Mouse (Mus musculus) liver, embryonic 14.5 days (tissue): Measurements from ENCODE around the gene Ehf. TPM values are rescaled to one million over a fixed set of nuclear protein-coding genes. Genes with fewer than 3 reads are reported as not detected.

Source experiments
- ATAC-seq: fragments of 200-750 bp; cut with Nextera tagmentation; 2 replicates; pipeline ENCODE4 v1.8.0; 2017; ENCODE audit warnings: moderate number of reproducible peaks, mild to moderate bottlenecking, moderate library complexity; ENCODE audit not compliant: insufficient read depth
- DNase-seq, 3 experiments: peaks; one replicate each; pipeline ENCODE4 v3.0.0-alpha.2; 2012 to 2013; ENCODE audit warnings: low read depth in 3 of 3, low spot score in 3 of 3
- H3K27ac ChIP-seq: fragments of 300-500 bp; sonication (generic); 2 replicates; pipeline ENCODE4 v1.5.1; 2014; ENCODE audit warnings: moderate library complexity, mild to moderate bottlenecking, control low read depth, inconsistent platforms
- H3K27me3 ChIP-seq: fragments of 300-500 bp; sonication (generic); 2 replicates; pipeline ENCODE4 v1.6.1; 2014; ENCODE audit warnings: mild to moderate bottlenecking, low read length, moderate library complexity; ENCODE audit not compliant: control insufficient read depth, insufficient read depth
- H3K36me3 ChIP-seq: fragments of 300-500 bp; sonication (generic); replicated peaks from 2 replicates; pipeline ENCODE4 v1.6.1; 2014; ENCODE audit warnings: low read depth; ENCODE audit not compliant: control insufficient read depth, insufficient read depth
- H3K4me1 ChIP-seq, 2 experiments: fragments of 200-500 bp in 1 of 2; fragments of 300-500 bp in 1 of 2; sonication (generic) in 1 of 2; replicated peaks; 2 replicates each; pipeline ENCODE4 v1.6.1; 2012 to 2014; ENCODE audit warnings: antibody characterized with exemption in 1 of 2, inconsistent platforms in 1 of 2, low read length in 1 of 2; ENCODE audit not compliant: control insufficient read depth in 2 of 2, insufficient read depth in 2 of 2
- H3K4me2 ChIP-seq: fragments of 300-500 bp; sonication (generic); 2 replicates; pipeline ENCODE4 v1.6.1; 2014; ENCODE audit warnings: low read depth, mild to moderate bottlenecking, control low read depth, moderate library complexity
- H3K4me3 ChIP-seq, 2 experiments: fragments of 200-500 bp in 1 of 2; fragments of 300-500 bp in 1 of 2; sonication (generic) in 1 of 2; 2 replicates each; pipeline ENCODE4 v1.5.1; 2012 to 2014; ENCODE audit warnings: low read depth in 2 of 2, low read length in 2 of 2, mild to moderate bottlenecking in 2 of 2, control low read depth in 1 of 2, inconsistent platforms in 1 of 2, moderate library complexity in 1 of 2; ENCODE audit not compliant: insufficient read depth in 1 of 2
- H3K9ac ChIP-seq: fragments of 300-500 bp; sonication (generic); replicated peaks from 2 replicates; pipeline ENCODE4 v1.6.1; 2014; ENCODE audit warnings: mild to moderate bottlenecking, control low read depth, moderate library complexity
- H3K9me3 ChIP-seq: fragments of 300-500 bp; sonication (generic); 2 replicates; pipeline ENCODE4 v1.6.1; 2016; ENCODE audit warnings: low read length, mixed read lengths; ENCODE audit not compliant: control insufficient read depth
- CTCF ChIP-seq: IDR thresholded peaks from 2 replicates; pipeline ENCODE4 v1.5.1; 2016; ENCODE audit warnings: antibody characterized with exemption, low read depth, control low read depth
- EP300 ChIP-seq: IDR thresholded peaks from 2 replicates; pipeline ENCODE4 v1.6.1; 2016; ENCODE audit warnings: antibody characterized with exemption, low read depth
- WGBS: fragments of 180-500 bp; shearing (Covaris S2); extraction: QIAGEN DNeasy Blood & Tissue Kit; methylation state at CpG from one replicate; pipeline ENCODE4 v1.1.7; 2014; ENCODE audit not compliant: insufficient replicate concordance; 5-methylcytosine and 5-hydroxymethylcytosine counted together
- polyA plus RNA-seq, 2 experiments: library from polyadenylated mRNA; depleted of rRNA in 1 of 2; stranded (reverse) in 1 of 2; unstranded in 1 of 2; fragments of >200 nt; fragmentation: Nextera tagmentation in 1 of 2; extraction: Ambion mirVana in 1 of 2; gene quantifications; 2 replicates each; pipeline versions ENCODE4 v1.2.1 to v1.2.3; 2012 to 2014

Ehf gene
- polyA plus RNA-seq, 2 experiments = 0.04 to 0.08 TPM

- Histone ChIP-seq H3K4me2 (no peak overlapping the region), H3K9me3 (no peaks in the 10 kb centered on the region), H3K4me3 (no peak overlapping the region), H3K36me3 (no peaks in the 10 kb centered on the region), H3K4me1 (no peaks in the 10 kb centered on the region), H3K27ac (no peak overlapping the region), H3K27me3 (no peaks in the 10 kb centered on the region), H3K9ac (no peak overlapping the region)
- ATAC-seq (no peak), DNase-seq (no peak)
- no peak for TF ChIP-seq CTCF
- no peak for TF ChIP-seq EP300
- 66% methylated on average over 8 of the region's 8 CpGs for WGBS
These were observed 88.2 kb downstream of the Ehf start for GRCm38 (mm10) chr2:103214861-103215260.

GRCm38 (mm10) chr2:103213547-103213946 is 89.5 kb downstream of the Ehf start:
- H3K4me3 ChIP-seq = no peak overlapping the region

More at GRCm38 (mm10) chr2:103213547-103213946, 89.5 kb downstream of the Ehf start:
- no peaks in the 10 kb centered on the region for H3K36me3 ChIP-seq
- no peak for ATAC-seq
- H3K27ac ChIP-seq = no peak overlapping the region
- no peaks in the 10 kb centered on the region for H3K4me1 ChIP-seq
- 43% methylated on average over 1 of the region's 1 CpGs for WGBS
- DNase-seq = no peak
- TF ChIP-seq CTCF (no peak), EP300 (no peak)
- H3K9me3 ChIP-seq = no peaks in the 10 kb centered on the region
- H3K9ac ChIP-seq = no peak overlapping the region
- H3K4me2 ChIP-seq = no peak overlapping the region
- H3K27me3 ChIP-seq = no peaks in the 10 kb centered on the region

Other genes with a start within 250 kb of the Ehf start
- gene Pdhx, start 229.8 kb downstream of the Ehf start, polyA plus RNA-seq (2012; rRNA removed) = 11.7 and 16.0 TPM in 2 replicates
- gene Pdhx, start 229.8 kb downstream of the Ehf start, polyA plus RNA-seq (2014; fragmentation: Nextera tagmentation; extraction: Ambion mirVana) = 23.1 and 23.8 TPM in 2 replicates
- 14.8 and 24.4 TPM in 2 replicates for gene Apip, start 229.6 kb downstream of the Ehf start, polyA plus RNA-seq (2012; rRNA removed)
- gene Apip, start 229.6 kb downstream of the Ehf start, polyA plus RNA-seq (2014; fragmentation: Nextera tagmentation; extraction: Ambion mirVana) = 45.1 and 46.0 TPM in 2 replicates
- gene Elf5, start 108.4 kb upstream of the Ehf start, polyA plus RNA-seq (2012; rRNA removed) = 0.03 and 0.05 TPM in 2 replicates
- 0.19 TPM in 1 of 2 replicates, not detected in the other for gene Elf5, start 108.4 kb upstream of the Ehf start, polyA plus RNA-seq (2014; fragmentation: Nextera tagmentation; extraction: Ambion mirVana)
- gene Cat, start 181.9 kb upstream of the Ehf start, polyA plus RNA-seq (2012; rRNA removed) = 86.1 and 90.2 TPM in 2 replicates
- gene Cat, start 181.9 kb upstream of the Ehf start, polyA plus RNA-seq (2014; fragmentation: Nextera tagmentation; extraction: Ambion mirVana) = 155 and 161 TPM in 2 replicates